Mouse (Mus musculus): ENCODE results near the gene Dcaf1. TPM values are rescaled to one million over a fixed set of nuclear protein-coding genes. Genes with fewer than 3 reads are reported as not detected.

Gene Dcaf1
- total and polyA plus RNA-seq, 3 experiments, result 40.9 to 43.9 (median 42.9) TPM

GRCm38 (mm10) chr9:106776116-106776515, 45.6 kb upstream of the Dcaf1 start:
- no peak for TF ChIP-seq ZKSCAN1 (IDR thresholded peaks at IDR 0.05; ENCODE audit: borderline replicate concordance, low read depth, low read length)
- TF ChIP-seq RCOR1 (conservative IDR thresholded peaks at IDR 0.05; ENCODE audit: low read depth, low read length), result no peak
- no peak for TF ChIP-seq TBP (conservative IDR thresholded peaks at IDR 0.05; ENCODE audit: low read depth, low read length)
- TF ChIP-seq MAFK (IDR thresholded peaks at IDR 0.05; ENCODE audit: insufficient replicate concordance, low read length), result no peak
- TF ChIP-seq MXI1 (IDR thresholded peaks at IDR 0.05; ENCODE audit: low read depth, low read length), result no peak
- TF ChIP-seq SMC3 (IDR thresholded peaks at IDR 0.05; ENCODE audit: low read depth, low read length), result no peak
- TF ChIP-seq ZMIZ1 (IDR thresholded peaks at IDR 0.05; ENCODE audit: low read depth, low read length), result no peak
- no peak for TF ChIP-seq SIN3A (IDR thresholded peaks at IDR 0.05; ENCODE audit: low read length)
- TF ChIP-seq CTCF (conservative IDR thresholded peaks at IDR 0.05 in 1 of 2, IDR thresholded peaks at IDR 0.05 in 1 of 2; ENCODE audit: low read depth in 2 of 2, low read length in 2 of 2), result no peak
- TF ChIP-seq MAX (IDR thresholded peaks at IDR 0.05; ENCODE audit: low read length), result no peak
- no peak for TF ChIP-seq JUN (IDR thresholded peaks at IDR 0.05; ENCODE audit: insufficient read depth, low read depth, low read length)
- TF ChIP-seq ETS1 (conservative IDR thresholded peaks at IDR 0.05; ENCODE audit: low read depth, low read length), result no peak
- Histone ChIP-seq H3K79me2 (replicated peaks; ENCODE audit: control insufficient read depth, extremely low read depth, insufficient read depth, poor library complexity, severe bottlenecking) (peaks cover 20% of the 10 kb centered on the region; the same call in 1 of the 2 replicates), H3K27me3 (replicated peaks) (no peaks in the 10 kb centered on the region), H3K4me2 (ENCODE audit: insufficient read depth, low read depth, poor library complexity, severe bottlenecking) (no peak overlapping the region), H3K36me3 (replicated peaks in 1 of 2; ENCODE audit: control insufficient read depth in 1 of 2, insufficient read depth in 1 of 2, low read length in 1 of 2) (peaks cover 0 to 8% of the 10 kb centered on the region in 2 experiments), H3K9ac (ENCODE audit: insufficient read depth, low read depth) (no peak overlapping the region), H3K9me3 (replicated peaks; ENCODE audit: low read length) (no peaks in the 10 kb centered on the region), H3K4me1 (ENCODE audit: control insufficient read depth in 1 of 2, insufficient read depth in 2 of 2) (peaks cover 7 to 54% of the 10 kb centered on the region in 2 experiments; a peak in 3 of 4 replicates), H3K27ac (ENCODE audit: insufficient read depth, low read depth) (no peak overlapping the region), H3K4me3 (replicated peaks in 1 of 3; ENCODE audit: low read depth in 2 of 3, low read length in 2 of 3, poor library complexity in 1 of 3) (no peak overlapping the region)
- in situ Hi-C loops (cut with MboI; ENCODE audit: low pct_ligation_motif_present, low pct_unique_long_range_greater_than_20kb, low sequenced_read_pairs), result no loop called here
- DNase-seq (ENCODE audit: extremely low read depth), result no peak
- dilution Hi-C loops (cut with MboI; ENCODE audit: extremely low pct_ligation_motif_present, extremely low pct_unique_long_range_greater_than_20kb, low sequenced_read_pairs), result loop anchor here (25.0 kb wide), 1 partner anchor 89 kb away; the partner anchor contains the start of gene Tex264

- no peak for TF ChIP-seq ZNF384 (IDR thresholded peaks at IDR 0.05; ENCODE audit: low read depth, low read length)
- TF ChIP-seq SMC3 (IDR thresholded peaks at IDR 0.05; ENCODE audit: low read depth, low read length), result no peak
- no peak for TF ChIP-seq HCFC1 (IDR thresholded peaks at IDR 0.05; ENCODE audit: low read depth, low read length)
- TF ChIP-seq POLR2AphosphoS2 (IDR thresholded peaks at IDR 0.05; ENCODE audit: low read depth, low read length), result no peak
- no peak for TF ChIP-seq MAFK (IDR thresholded peaks at IDR 0.05; ENCODE audit: insufficient replicate concordance, low read length)
- no peak for TF ChIP-seq MAZ (IDR thresholded peaks at IDR 0.05; ENCODE audit: low read depth, low read length)
- TF ChIP-seq KAT2A (IDR thresholded peaks at IDR 0.05; ENCODE audit: insufficient replicate concordance, low read length), result no peak
- no peak for TF ChIP-seq EP300 (IDR thresholded peaks at IDR 0.05; ENCODE audit: low read length)
- no peak for TF ChIP-seq ZKSCAN1 (IDR thresholded peaks at IDR 0.05; ENCODE audit: borderline replicate concordance, low read depth, low read length)
- no peak for TF ChIP-seq JUND (conservative IDR thresholded peaks at IDR 0.05; ENCODE audit: low read depth, low read length)
- no peak for TF ChIP-seq NRF1 (IDR thresholded peaks at IDR 0.05; ENCODE audit: low read depth, low read length)
- TF ChIP-seq NELFE (IDR thresholded peaks at IDR 0.05; ENCODE audit: low read depth, low read length), result no peak
- no peak for TF ChIP-seq GABPA (IDR thresholded peaks at IDR 0.05; ENCODE audit: insufficient replicate concordance, low read depth, low read length)
- TF ChIP-seq JUN (IDR thresholded peaks at IDR 0.05; ENCODE audit: insufficient read depth, low read depth, low read length), result no peak
- no peak for TF ChIP-seq SIN3A (IDR thresholded peaks at IDR 0.05; ENCODE audit: low read length)
- TF ChIP-seq POLR2A (IDR thresholded peaks at IDR 0.05; ENCODE audit: low read depth, low read length), result no peak
- H3K9ac ChIP-seq (ENCODE audit: insufficient read depth, low read depth), result no peak overlapping the region
- H3K79me2 ChIP-seq (replicated peaks; ENCODE audit: control insufficient read depth, extremely low read depth, insufficient read depth, poor library complexity, severe bottlenecking), result peaks cover 24% of the 10 kb centered on the region; the same call in 1 of the 2 replicates
- H3K27me3 ChIP-seq (replicated peaks), result no peaks in the 10 kb centered on the region
- peaks cover 0 to 6% of the 10 kb centered on the region in 2 experiments for H3K36me3 ChIP-seq (replicated peaks in 1 of 2; ENCODE audit: control insufficient read depth in 1 of 2, insufficient read depth in 1 of 2, low read length in 1 of 2)
- no peak for DNase-seq (ENCODE audit: extremely low read depth)
- no peak overlapping the region for H3K4me2 ChIP-seq (ENCODE audit: insufficient read depth, low read depth, poor library complexity, severe bottlenecking)
- H3K4me1 ChIP-seq (ENCODE audit: control insufficient read depth in 1 of 2, insufficient read depth in 2 of 2), result peaks cover 7 to 45% of the 10 kb centered on the region in 2 experiments; a peak in 3 of 4 replicates
- in situ Hi-C loops (cut with MboI; ENCODE audit: low pct_ligation_motif_present, low pct_unique_long_range_greater_than_20kb, low sequenced_read_pairs) (no loop called here), dilution Hi-C loops (cut with MboI; ENCODE audit: extremely low pct_ligation_motif_present, extremely low pct_unique_long_range_greater_than_20kb, low sequenced_read_pairs) (loop anchor here (25.0 kb wide), 1 partner anchor 90 kb away; the partner anchor contains the start of gene Tex264)
- H3K27ac ChIP-seq (ENCODE audit: insufficient read depth, low read depth), result no peak overlapping the region
- no peak overlapping the region for H3K4me3 ChIP-seq (replicated peaks in 1 of 3; ENCODE audit: low read depth in 2 of 3, low read length in 2 of 3, poor library complexity in 1 of 3)
- no peaks in the 10 kb centered on the region for H3K9me3 ChIP-seq (replicated peaks; ENCODE audit: low read length)
These were observed 44.3 kb upstream of the Dcaf1 start for GRCm38 (mm10) chr9:106777423-106777822.
